Mouse (Mus musculus) megakaryocyte, embryonic 14.5 days (primary cell): ENCODE measurements around the gene Gm21887.
"Not testable (repeated sequence)": the region's sequence is repeated elsewhere in the genome, so short reads cannot be mapped to it uniquely, and the experiment has no call there.

Source experiments
- FLI1 ChIP-seq: IDR thresholded peaks from 2 replicates; pipeline ENCODE4 v1.6.1; 2012; ENCODE audit warnings: low read length, inconsistent platforms, mixed read lengths
- GATA1 ChIP-seq: IDR thresholded peaks from 3 replicates; pipeline ENCODE4 v1.6.1; 2012; ENCODE audit warnings: mixed read lengths, low read length, inconsistent platforms, borderline replicate concordance

DNA sequence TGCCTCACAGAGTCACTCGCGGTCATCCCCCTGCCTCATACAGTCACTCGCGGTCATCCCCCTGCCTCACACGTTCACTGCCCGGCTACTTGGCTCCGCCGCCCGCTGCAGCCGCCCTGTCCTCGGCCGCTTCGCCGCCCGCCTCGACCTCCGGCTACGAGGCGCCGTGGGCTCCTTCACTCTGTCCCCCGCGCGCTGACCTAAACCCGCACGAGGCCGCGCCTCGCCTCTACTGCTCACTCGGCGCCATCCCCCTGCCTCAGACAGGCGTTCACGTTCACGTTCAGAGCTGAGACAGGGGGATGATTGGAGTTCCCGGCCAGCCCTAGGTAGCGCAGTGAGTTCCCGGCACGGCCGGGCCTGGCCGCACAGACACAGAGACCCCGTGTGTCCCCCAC, 12.0 kb upstream of the Gm21887 start:
- TF ChIP-seq GATA1, FLI1: not testable (repeated sequence)
